Mouse (Mus musculus): ENCODE data around the gene Arhgap27.
A peak's percentile ranks its signal among the peaks of the same experiment; 100 is the strongest.

DNA sequence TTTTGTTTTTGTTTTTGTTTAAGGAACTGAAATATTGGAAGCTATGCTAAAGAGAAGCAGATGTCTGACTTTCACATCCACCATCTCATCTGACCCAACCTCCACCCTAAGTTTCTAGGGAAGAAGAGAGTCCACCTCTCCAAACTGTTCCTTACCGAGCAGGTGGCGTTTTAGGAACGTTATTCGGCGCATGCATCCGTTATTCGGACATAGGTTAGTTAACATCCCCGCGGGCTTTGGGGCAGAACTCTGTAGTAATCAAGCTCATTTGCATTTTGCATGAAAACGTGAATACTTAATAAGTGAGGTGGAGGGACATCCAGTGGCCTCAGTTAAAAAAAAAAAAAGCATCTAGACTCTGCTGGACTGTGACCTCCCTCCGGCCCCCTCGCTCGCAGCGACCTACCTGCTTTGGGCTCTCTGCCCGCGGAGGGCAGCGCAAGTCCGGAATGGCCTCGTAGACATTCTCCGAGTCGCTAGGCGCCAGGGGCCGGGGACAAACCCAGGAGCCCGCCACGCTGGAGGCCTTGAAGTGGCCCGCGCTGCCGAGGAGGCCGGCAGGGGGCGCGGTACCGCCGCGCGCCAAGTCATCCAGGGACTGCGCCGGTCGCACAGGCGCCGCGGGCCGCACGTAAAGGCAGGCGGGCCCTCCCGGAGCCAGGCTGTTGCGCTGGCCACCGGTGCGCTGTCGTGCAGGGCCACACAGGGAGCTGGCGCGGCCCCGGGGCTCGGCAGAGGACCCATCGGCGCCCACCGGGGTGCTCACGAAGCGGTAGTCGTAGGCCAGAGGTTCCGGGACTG, 3.5 kb downstream of the Arhgap27 start:
- peak; percentile 72 for TF ChIP-seq CTCF (IDR thresholded peaks at IDR 0.05; ENCODE audit: extremely low read depth, insufficient read length, insufficient replicate concordance, low read depth, low read length)
- TF ChIP-seq POLR2A (IDR thresholded peaks at IDR 0.05; ENCODE audit: low read depth, low read length) = no peak

Data from small intestine, adult 2 months (tissue).